Mouse (Mus musculus): ENCODE data around the gene Rsl24d1. TPM values are rescaled to one million over a fixed set of nuclear protein-coding genes. Genes with fewer than 3 reads are reported as not detected.
A peak's percentile ranks its signal among the peaks of the same experiment; 100 is the strongest.
"Not testable (repeated sequence)": the region's sequence is repeated elsewhere in the genome, so short reads cannot be mapped to it uniquely, and the experiment has no call there.

The Rsl24d1 gene
- total RNA-seq, 2 experiments from 2014 or later = 45.3 to 47.6 TPM

- DNase-seq (ENCODE audit: low spot score in 2 of 2) = no peak
Measured at GRCm38 (mm10) chr9:73097898-73098297, 15.3 kb upstream of the Rsl24d1 start.

DNA sequence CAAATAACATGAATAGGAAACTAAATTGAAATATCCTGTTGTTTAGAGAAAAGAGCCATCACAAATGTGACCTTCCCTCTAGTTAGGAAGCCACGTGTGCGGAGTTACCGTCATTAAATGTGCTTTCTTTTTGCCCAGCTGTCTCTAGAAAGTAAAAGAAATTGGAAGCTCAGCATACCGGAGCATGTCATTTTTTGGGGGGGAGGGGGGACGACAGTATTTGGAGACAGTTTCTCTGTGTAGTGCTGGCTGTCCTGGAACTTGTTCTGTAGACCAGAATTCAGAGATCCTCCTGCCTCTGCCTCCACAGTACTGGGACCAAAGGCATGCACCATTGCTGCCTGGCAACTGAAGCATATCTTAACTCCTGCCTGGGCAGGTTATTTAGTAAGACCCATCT lies 11.7 kb upstream of the Rsl24d1 start, which contains the start of gene Khdc3:
Gene Khdc3 (plus strand): TSS at position 301 of the 400 bp plus-strand sequence.
- DNase-seq (ENCODE audit: low spot score in 2 of 2) = no peak

GRCm38 (mm10) chr9:73102181-73102580 lies 11.0 kb upstream of the Rsl24d1 start, which contains the start of gene Gm20509:
TSS of gene Gm20509 (plus strand) at chr9:73102470.
- DNase-seq (ENCODE audit: low spot score in 2 of 2) = no peak

- peak; percentile 41 to 49 for DNase-seq (ENCODE audit: low spot score in 2 of 2)
Measured at GRCm38 (mm10) chr9:73103159-73103879, 9.9 kb upstream of the Rsl24d1 start.

GRCm38 (mm10) chr9:73103880-73104198 lies 9.4 kb upstream of the Rsl24d1 start:
- no peak for DNase-seq (ENCODE audit: low spot score in 2 of 2)

DNA sequence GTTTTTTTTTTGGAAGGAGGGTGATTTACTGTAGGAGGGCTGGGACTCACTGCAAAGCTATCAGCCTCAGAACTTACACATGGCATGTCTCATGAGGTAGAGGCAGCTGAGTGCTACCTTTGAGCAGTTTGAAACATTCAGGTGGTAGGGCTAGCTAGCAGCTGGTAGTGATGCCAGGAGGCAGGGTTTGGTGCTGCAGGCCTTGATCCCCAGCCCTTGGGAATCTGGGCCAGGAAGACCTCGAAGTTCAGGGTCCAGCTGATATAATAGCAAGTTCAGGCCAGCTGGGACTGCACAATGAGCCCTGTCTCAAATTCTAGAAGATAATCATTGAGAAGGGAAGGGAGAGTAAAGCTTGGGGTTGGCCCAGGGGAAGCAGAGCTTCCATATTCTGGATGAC lies 8.1 kb upstream of the Rsl24d1 start:
- DNase-seq (ENCODE audit: low spot score in 2 of 2) = no peak

DNA sequence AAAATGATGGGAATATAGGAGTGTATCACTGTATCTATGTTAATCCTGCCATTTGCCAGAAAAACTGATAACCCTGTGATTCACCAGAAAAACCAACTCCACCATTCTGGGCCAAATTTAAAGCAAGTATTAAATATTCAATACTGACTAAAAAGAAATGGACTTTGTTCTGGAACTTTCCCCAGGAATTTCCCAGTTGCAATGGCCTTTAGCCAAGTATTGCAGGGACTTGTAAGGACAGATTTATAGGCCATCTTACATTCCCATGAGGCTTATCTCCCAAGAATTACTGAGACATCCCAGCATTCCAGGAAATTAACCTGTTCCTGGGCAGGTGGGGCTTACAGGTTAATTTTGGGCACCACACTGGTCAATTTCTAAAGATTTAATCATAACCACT lies 7.5 kb upstream of the Rsl24d1 start:
- DNase-seq (ENCODE audit: low spot score in 2 of 2) = no peak

DNA sequence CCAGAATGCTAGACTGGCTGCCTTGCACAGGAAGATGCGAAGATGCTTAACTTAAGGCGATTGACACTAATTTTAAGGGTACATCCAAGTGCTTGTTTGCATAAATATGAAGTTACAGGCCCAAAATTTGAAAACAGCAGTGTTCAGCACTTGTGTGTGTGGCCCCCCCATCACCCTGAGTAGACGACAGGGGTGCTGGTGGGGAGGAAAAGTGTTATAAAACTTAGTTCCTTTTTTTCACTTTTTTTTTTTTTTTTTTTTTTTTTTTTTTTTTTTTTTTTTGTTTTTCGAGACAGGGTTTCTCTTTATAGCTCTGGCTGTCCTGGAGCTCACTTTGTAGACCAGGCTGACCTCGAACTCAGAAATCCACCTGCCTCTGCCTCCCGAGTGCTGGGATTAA lies 3.5 kb downstream of the Rsl24d1 start:
- DNase-seq (ENCODE audit: low spot score in 2 of 2) = not testable (repeated sequence)

- no peak for DNase-seq (ENCODE audit: low spot score in 2 of 2)
Measured at GRCm38 (mm10) chr9:73118012-73118411, 4.8 kb downstream of the Rsl24d1 start.

DNA sequence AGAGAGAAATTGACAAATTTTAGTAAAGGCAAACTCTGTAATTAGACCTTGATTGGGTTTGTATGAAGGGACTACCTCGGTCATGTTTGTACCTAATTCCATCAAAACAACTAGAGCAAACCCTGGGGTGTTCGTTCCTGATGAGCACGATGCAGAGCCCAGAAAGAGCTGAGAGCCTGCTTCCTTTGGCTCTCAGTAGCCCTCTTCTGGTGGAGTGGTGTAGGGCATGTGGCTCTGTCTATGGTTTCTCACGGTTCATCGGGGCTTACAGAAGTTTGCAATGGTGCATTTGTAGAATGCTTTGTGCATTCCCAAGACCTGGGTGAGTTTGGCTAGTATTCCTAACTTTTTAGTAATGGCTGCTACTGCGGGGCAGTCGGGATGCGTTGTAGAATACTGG lies 8.5 kb downstream of the Rsl24d1 start:
- DNase-seq (ENCODE audit: low spot score in 2 of 2) = no peak

- DNase-seq (ENCODE audit: low spot score in 2 of 2) = no peak
Measured at GRCm38 (mm10) chr9:73125043-73125570, 11.9 kb downstream of the Rsl24d1 start.

- no peak for DNase-seq (ENCODE audit: low spot score in 2 of 2)
Measured at GRCm38 (mm10) chr9:73127457-73127856, 14.2 kb downstream of the Rsl24d1 start.

- no peak for DNase-seq (ENCODE audit: low spot score in 2 of 2)
Measured at GRCm38 (mm10) chr9:73129875-73130274, 16.6 kb downstream of the Rsl24d1 start.

- no peak for DNase-seq (ENCODE audit: low spot score in 2 of 2)
Measured at GRCm38 (mm10) chr9:73130529-73130928, 17.3 kb downstream of the Rsl24d1 start.

GRCm38 (mm10) chr9:73137341-73137886 lies 24.2 kb downstream of the Rsl24d1 start:
- no peak for DNase-seq (ENCODE audit: low spot score in 2 of 2)

- no peak for DNase-seq (ENCODE audit: low spot score in 2 of 2)
Measured at GRCm38 (mm10) chr9:73154347-73154746, 41.1 kb downstream of the Rsl24d1 start.

DNA sequence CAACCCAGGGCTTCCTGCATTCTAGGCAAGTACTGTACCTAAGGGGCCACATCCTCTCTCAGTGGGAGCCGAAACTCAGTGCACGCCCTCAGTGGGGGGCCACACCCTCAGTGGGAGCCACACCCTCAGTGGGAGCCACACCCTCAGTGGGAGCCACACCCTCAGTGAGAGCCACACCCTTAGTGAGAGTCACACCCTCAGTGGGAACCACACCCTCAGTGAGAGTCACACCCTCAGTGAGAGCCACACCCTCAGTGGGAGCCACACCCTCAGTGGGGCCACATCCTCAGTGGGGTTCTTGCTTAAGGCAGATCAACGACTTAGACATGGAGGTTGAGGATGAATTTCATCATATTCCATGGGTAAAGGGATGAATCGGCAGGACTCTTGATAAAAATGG lies 44.7 kb downstream of the Rsl24d1 start:
- DNase-seq (ENCODE audit: low spot score in 2 of 2) = no peak

DNA sequence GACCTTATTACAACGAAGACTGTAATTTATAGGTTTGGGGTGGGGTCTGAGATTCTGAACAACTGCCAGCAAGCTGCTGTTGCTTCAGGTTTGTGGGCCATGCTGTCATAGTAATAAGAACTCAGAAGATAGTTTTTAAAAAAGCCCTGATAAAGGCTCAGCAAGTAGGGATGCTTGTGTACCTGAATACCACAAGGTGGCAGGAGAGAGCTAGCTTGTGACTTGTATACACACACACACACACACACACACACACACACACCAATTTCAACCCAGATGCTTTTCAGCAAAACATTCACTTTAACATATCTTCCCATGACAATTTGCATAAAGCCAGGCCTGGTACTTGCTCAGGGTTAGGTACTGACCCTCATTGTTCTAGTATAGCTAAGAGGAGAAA lies 46.0 kb downstream of the Rsl24d1 start:
- no peak for DNase-seq (ENCODE audit: low spot score in 2 of 2)

DNA sequence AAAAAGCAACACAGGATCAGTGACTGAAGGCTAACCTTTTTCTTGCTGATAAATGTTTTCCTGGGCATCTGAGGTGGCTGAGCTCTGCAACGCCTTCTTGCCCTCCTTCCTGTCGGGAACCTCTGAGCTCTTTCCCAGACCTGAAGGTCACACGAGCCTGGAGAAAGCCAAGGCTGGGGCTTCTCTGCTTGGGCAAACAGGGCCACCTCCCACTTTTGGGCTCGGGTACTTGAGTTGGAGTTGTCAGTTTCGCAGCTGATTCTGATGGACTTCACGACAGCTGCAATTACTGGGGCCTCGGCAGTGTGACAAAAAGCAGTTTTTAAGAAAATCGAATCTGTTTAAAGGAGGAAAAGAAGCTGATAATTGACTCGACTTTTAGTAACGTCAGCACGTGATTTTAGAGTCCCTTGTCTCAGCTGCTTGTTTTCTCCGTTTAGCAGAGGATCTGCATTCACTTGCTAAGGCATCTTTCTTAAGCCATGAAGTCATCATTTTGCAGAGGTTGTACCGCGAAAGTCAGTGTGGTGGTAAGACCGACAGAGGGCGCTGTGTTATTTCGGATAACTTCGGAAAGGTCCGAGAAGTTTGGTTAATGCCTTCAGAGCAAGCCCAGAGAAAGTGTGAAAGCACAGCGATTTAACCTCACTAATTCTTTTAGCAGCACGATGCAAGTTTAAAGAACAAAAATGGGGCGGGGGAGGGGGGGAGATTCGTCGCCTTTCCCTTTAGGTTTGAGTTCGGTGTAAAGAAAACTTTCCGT lies 49.5 kb downstream of the Rsl24d1 start:
- DNase-seq (ENCODE audit: low spot score in 2 of 2) = peak; percentile 53 to 75

DNA sequence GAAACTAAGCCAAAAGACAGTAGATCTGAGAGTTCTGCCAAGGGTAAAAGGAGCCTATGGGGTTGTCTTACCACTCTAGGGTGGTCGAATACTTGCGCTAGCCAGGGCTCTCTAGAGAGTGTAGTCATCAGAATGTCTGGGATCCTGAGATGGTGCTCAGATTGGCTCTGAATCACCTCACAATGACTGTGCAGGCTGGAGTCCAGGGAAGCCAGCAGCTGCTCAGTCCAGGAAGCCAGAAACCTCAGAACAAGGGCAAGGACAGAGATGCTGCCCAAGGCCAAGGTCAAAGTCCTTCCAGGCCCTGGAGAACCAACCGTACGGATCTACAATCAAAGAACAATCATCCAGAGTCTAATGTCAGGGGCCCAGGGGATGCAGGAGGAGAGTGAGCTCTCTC lies 52.4 kb downstream of the Rsl24d1 start:
- no peak for DNase-seq (ENCODE audit: low spot score in 2 of 2)
